Comparison of ENCODE assay signal across 22 mouse cellular contexts in genomic region chr4:59181320-59182271, GRCm38 (mm10). TPM values are rescaled to one million over a fixed set of nuclear protein-coding genes. Genes with fewer than 3 reads are reported as not detected.
A peak's percentile ranks its signal among the peaks of the same experiment; 100 is the strongest.
DNase-seq lines count a peak whose midpoint lies in the region; TF ChIP-seq lines count a peak whose summit lies in the region.
"Had no signal": no experiment of that assay in that cellular context is flagged by ENCODE, and none has a peak within 500 bp of the region (broad histone marks: within the 10 kb centered on the region; RNA-seq: fewer than 3 reads in every experiment).

No protein-coding gene starts in this region.

- no peaks in the 10 kb centered on the region for H3K36me3 ChIP-seq in heart, embryonic 10.5 days
- H3K36me3 ChIP-seq in macrophage (ENCODE audit: inconsistent target): no peaks in the 10 kb centered on the region
- no peaks in the 10 kb centered on the region for H3K36me3 ChIP-seq in thymus, adult 2 months (ENCODE audit: control insufficient read depth, insufficient read depth, low read length)
- H3K36me3 ChIP-seq: G1E had no signal

- no peaks in the 10 kb centered on the region for H3K79me2 ChIP-seq in macrophage (ENCODE audit: inconsistent target)

- H3K4me3 ChIP-seq in heart, embryonic 10.5 days: no peak overlapping the region
- H3K4me3 ChIP-seq in bone marrow macrophage, adult 2 months (ENCODE audit: insufficient read depth, low read length): no peak overlapping the region
- H3K4me3 ChIP-seq in macrophage (ENCODE audit: inconsistent target): no peak overlapping the region
- H3K4me3 ChIP-seq in thymus, adult 2 months (ENCODE audit: control insufficient read depth, insufficient read depth, low read length): no peak overlapping the region
- H3K4me3 ChIP-seq: layer of hippocampus, adult 2 months had no signal

- DNase-seq in heart, embryonic 10.5 days (ENCODE audit: low spot score): peak; percentile 70
- DNase-seq in heart, postnatal 10 days: no peak
- DNase-seq in CD4-positive helper T cell, adult 2 months (ENCODE audit: low read depth, low spot score): peak; percentile 1
- DNase-seq in thymus, adult 2 months: no peak
- DNase-seq in gastrocnemius, postnatal 36 days: no peak
- no peak for DNase-seq in frontal cortex, postnatal 14 days (ENCODE audit: low spot score in 2 of 2)
- DNase-seq: cerebellum, adult 18-20 months; kidney, postnatal 10 days; right cerebral cortex, postnatal 25 days had no signal

- H3K4me1 ChIP-seq in heart, embryonic 10.5 days: no peaks in the 10 kb centered on the region
- H3K4me1 ChIP-seq in bone marrow macrophage, adult 2 months (ENCODE audit: control insufficient read depth, insufficient read depth, low read length): peaks cover 20% of the 10 kb centered on the region
- no peaks in the 10 kb centered on the region; the same call in 1 of the 2 replicates for H3K4me1 ChIP-seq in thymus, adult 2 months (replicated peaks; ENCODE audit: control insufficient read depth, insufficient read depth, low read length)

- TF ChIP-seq CTCF in bone marrow macrophage, adult 2 months (IDR thresholded peaks at IDR 0.05; ENCODE audit: low read depth, low read length): no peak
- no peak for TF ChIP-seq CTCF in thymus, adult 2 months (IDR thresholded peaks at IDR 0.05; ENCODE audit: borderline replicate concordance, control insufficient read depth, extremely low read depth, insufficient read depth, low read length, poor library complexity)

- 54% methylated on average over 5 of the region's 5 CpGs for WGBS in heart, embryonic 10.5 days
- WGBS in macrophage (ENCODE audit: missing documents): 58% methylated on average over 5 of the region's 5 CpGs
- 67% methylated on average over 5 of the region's 5 CpGs for WGBS in thymus, adult 2 months

- no peak overlapping the region for H3K27ac ChIP-seq in heart, embryonic 10.5 days
- H3K27ac ChIP-seq in bone marrow macrophage, adult 2 months (ENCODE audit: insufficient read depth, low read depth, low read length): peak overlapping the region; percentile 36
- peak overlapping the region; percentile 34 for H3K27ac ChIP-seq in macrophage
- no peak overlapping the region for H3K27ac ChIP-seq in thymus, adult 2 months (ENCODE audit: control insufficient read depth, insufficient read depth, low read length)
- H3K27ac ChIP-seq: layer of hippocampus, adult 2 months had no signal

- no peaks in the 10 kb centered on the region for H3K9me3 ChIP-seq in heart, embryonic 10.5 days
- H3K9me3 ChIP-seq: G1E had no signal

- TF ChIP-seq POLR2A in bone marrow macrophage, adult 2 months (IDR thresholded peaks at IDR 0.05; ENCODE audit: borderline replicate concordance, low read depth, low read length): no peak
- TF ChIP-seq POLR2A in thymus, adult 2 months (IDR thresholded peaks at IDR 0.05; ENCODE audit: control insufficient read depth, extremely low read depth, insufficient read depth, low read length, poor library complexity): no peak

- intact Hi-C loops in heart, postnatal 10 days (cut with DNase I): no loop called here
- intact Hi-C loops in gastrocnemius, postnatal 36 days (cut with DNase I): no loop called here

- H3K27me3 ChIP-seq in heart, embryonic 10.5 days (ENCODE audit: insufficient read depth, poor library complexity, severe bottlenecking): no peaks in the 10 kb centered on the region
- H3K27me3 ChIP-seq in thymus, adult 2 months (ENCODE audit: control insufficient read depth, insufficient read depth, low read length): no peaks in the 10 kb centered on the region

RNA-seq across cellular contexts. Expression of gene Ugcg, which starts 7.5 kb away (rescaled TPM):
- 8.2 and 9.7 TPM in 2 replicates for polyA plus RNA-seq in heart, embryonic 10.5 days (2016; fragmentation: Nextera tagmentation; extraction: Ambion mirVana)
- 10 to 100 TPM; 22.1 to 23.3 TPM for total RNA-seq in heart, postnatal 10 days (2021)
- 22.3 and 24.0 TPM in 2 replicates for polyA plus RNA-seq in bone marrow macrophage, adult 2 months (2012; ENCODE audit: insufficient read depth, insufficient read length, missing spikeins)
- total RNA-seq in macrophage (2018; cell fraction: chromatin; rRNA removed): 100 to 1,000 TPM in 3 of 26 experiments, 10 to 100 TPM in 23; 21.0 to 221 (median 44.9) TPM
- total RNA-seq in macrophage (2018; cell fraction: cytosol; rRNA removed): 10 to 100 TPM; 16.2 to 84.2 (median 24.2) TPM
- 100 to 1,000 TPM in 5 of 26 experiments, 10 to 100 TPM in 21; 35.4 to 162 (median 50.0) TPM for total RNA-seq in macrophage (2018; cell fraction: nucleus; rRNA removed)
- polyA plus RNA-seq in macrophage (2018): 15.3 to 16.7 TPM (median 16.4 TPM) in 3 replicates
- 47.0 and 84.3 TPM in 2 replicates for polyA plus RNA-seq in thymus, adult 2 months (2012; rRNA removed)
- 1 to 10 TPM; 5.7 to 6.6 TPM for total RNA-seq in gastrocnemius, postnatal 36 days (2021)

RNA-seq across cellular contexts. Expression of gene AI481877, which starts 42.8 kb away (rescaled TPM):
- polyA plus RNA-seq in heart, embryonic 10.5 days (2016; fragmentation: Nextera tagmentation; extraction: Ambion mirVana): not detected in 2 replicates
- total RNA-seq in heart, postnatal 10 days (2021): not detected
- polyA plus RNA-seq in bone marrow macrophage, adult 2 months (2012; ENCODE audit: insufficient read depth, insufficient read length, missing spikeins): not detected in 2 replicates
- total RNA-seq in macrophage (2018; cell fraction: chromatin; rRNA removed): not detected
- total RNA-seq in macrophage (2018; cell fraction: cytosol; rRNA removed): not detected
- not detected for total RNA-seq in macrophage (2018; cell fraction: nucleus; rRNA removed)
- not detected in 3 replicates for polyA plus RNA-seq in macrophage (2018)
- polyA plus RNA-seq in thymus, adult 2 months (2012; rRNA removed): not detected in 2 replicates
- not detected for total RNA-seq in gastrocnemius, postnatal 36 days (2021)
- total RNA-seq: heart, postnatal 25 days; layer of hippocampus, adult 2 months; left cerebral cortex, adult 18-20 months had no signal
- polyA plus RNA-seq: CD4-positive, CD25-positive, alpha-beta regulatory T cell, adult 4 months; embryonic facial prominence, embryonic 14.5 days; G1E; heart, embryonic 11.5 days; intestine, postnatal 0 days; limb, embryonic 14.5 days; lung, embryonic 16.5 days; midbrain, embryonic 11.5 days had no signal

Comparison
In these comparisons a context has a peak if more than half of its experiments do, and no peak if none do; other contexts are left out.
1. DNase-seq: peak in heart, embryonic 10.5 days (single experiment) and CD4-positive helper T cell, adult 2 months (single experiment); none in heart, postnatal 10 days (0 of 2), thymus, adult 2 months (single experiment), gastrocnemius, postnatal 36 days (0 of 2) and frontal cortex, postnatal 14 days (0 of 2).
2. H3K27ac ChIP-seq: peak in bone marrow macrophage, adult 2 months (single experiment) and macrophage (single experiment); none in heart, embryonic 10.5 days (single experiment) and thymus, adult 2 months (single experiment).